Mouse (Mus musculus) heart, embryonic 15.5 days (tissue): ENCODE results near the gene 1700067K01Rik. TPM values are rescaled to one million over a fixed set of nuclear protein-coding genes. Genes with fewer than 3 reads are reported as not detected.

Experiments
- ATAC-seq: fragments of 200-750 bp; cut with Nextera tagmentation; replicated peaks from 2 replicates; pipeline ENCODE4 v1.8.0; 2017; ENCODE audit warnings: low read depth, moderate TSS enrichment; ENCODE audit not compliant: insufficient number of reproducible peaks, insufficient read depth, low FRiP score
- H3K27ac ChIP-seq: fragments of 300-500 bp; sonication (generic); 2 replicates; pipeline ENCODE4 v1.5.1; 2015; ENCODE audit warnings: mild to moderate bottlenecking, inconsistent platforms
- H3K27me3 ChIP-seq: fragments of 300-500 bp; sonication (generic); 2 replicates; pipeline ENCODE4 v1.6.1; 2015; ENCODE audit warnings: inconsistent platforms
- H3K36me3 ChIP-seq: fragments of 300-500 bp; sonication (generic); 2 replicates; pipeline ENCODE4 v1.6.1; 2015; ENCODE audit warnings: mild to moderate bottlenecking, inconsistent platforms
- H3K4me1 ChIP-seq: fragments of 300-500 bp; sonication (generic); replicated peaks from 2 replicates; pipeline ENCODE4 v1.6.1; 2015; ENCODE audit warnings: inconsistent platforms
- H3K4me2 ChIP-seq: fragments of 300-500 bp; sonication (generic); 2 replicates; pipeline ENCODE4 v1.6.1; 2015; ENCODE audit warnings: inconsistent platforms, mild to moderate bottlenecking, moderate library complexity
- H3K4me3 ChIP-seq: fragments of 300-500 bp; sonication (generic); 2 replicates; pipeline ENCODE4 v1.5.1; 2015; ENCODE audit warnings: mild to moderate bottlenecking, inconsistent platforms
- H3K9ac ChIP-seq: fragments of 300-500 bp; sonication (generic); 2 replicates; pipeline ENCODE4 v1.6.1; 2015; ENCODE audit warnings: mild to moderate bottlenecking, inconsistent platforms
- H3K9me3 ChIP-seq: fragments of 300-500 bp; sonication (generic); replicated peaks from 2 replicates; pipeline ENCODE4 v1.6.1; 2016; ENCODE audit warnings: inconsistent platforms
- WGBS: fragments of 180-500 bp; shearing (Covaris S2); methylation state at CpG from one replicate; pipeline ENCODE4 v1.1.7; 2015; ENCODE audit warnings: mixed read lengths; 5-methylcytosine and 5-hydroxymethylcytosine counted together
- polyA plus RNA-seq: library from polyadenylated mRNA; unstranded; fragments of >200 nt; fragmentation: Nextera tagmentation; extraction: Ambion mirVana; gene quantifications from 2 replicates; pipeline ENCODE4 v1.2.1, GENCODE M21; 2015

The 1700067K01Rik gene
- polyA plus RNA-seq, result 0.74 and 0.90 TPM in 2 replicates

- Histone ChIP-seq H3K27ac (no peak within 1 kb of the TSS), H3K4me1 (peaks cover 49% of the 10 kb centered on the region), H3K4me3 (peak within 1 kb of the TSS; percentile 6; the same call in 1 of the 2 replicates), H3K27me3 (no peaks in the 10 kb centered on the region), H3K4me2 (peak within 1 kb of the TSS; percentile 14), H3K36me3 (no peaks in the 10 kb centered on the region; the same call in none of the 2 replicates), H3K9me3 (no peaks in the 10 kb centered on the region), H3K9ac (no peak within 1 kb of the TSS)
- 45% methylated on average over 61 of the region's 61 CpGs for WGBS
- ATAC-seq, result no peak
Observed at GRCm38 (mm10) chr8:84001281-84002000, at the start of gene 1700067K01Rik. 1700067K01Rik (plus strand) TSS chr8:84001502.

DNA sequence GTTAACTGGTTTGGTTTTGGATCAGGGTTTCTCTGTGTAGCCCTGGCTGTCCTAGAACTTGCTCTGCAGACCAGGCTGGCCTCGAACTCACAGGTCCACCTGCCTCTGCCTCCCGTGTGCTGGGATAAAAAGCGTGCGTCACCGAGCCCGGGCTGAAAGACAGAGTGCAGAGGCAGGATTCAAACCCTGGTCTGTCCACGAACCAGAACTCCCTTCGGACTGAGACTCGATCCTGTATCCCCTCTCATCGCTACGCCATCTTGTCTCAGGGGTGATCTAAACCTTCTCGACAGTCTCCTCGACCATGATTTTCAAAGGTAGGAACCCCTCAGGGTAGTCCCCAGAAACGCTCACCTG lies 46.6 kb upstream of the 1700067K01Rik start:
- no peaks in the 10 kb centered on the region for H3K36me3 ChIP-seq
- peak overlapping the region; percentile 55 for H3K9ac ChIP-seq
- H3K27me3 ChIP-seq, result no peaks in the 10 kb centered on the region
- H3K27ac ChIP-seq, result peak overlapping the region; percentile 63
- 1% methylated on average over 14 of the region's 14 CpGs for WGBS
- no peak for ATAC-seq
- H3K9me3 ChIP-seq, result no peaks in the 10 kb centered on the region
- peak overlapping the region; percentile 77 for H3K4me3 ChIP-seq
- peaks cover 21% of the 10 kb centered on the region for H3K4me1 ChIP-seq
- peak overlapping the region; percentile 94 for H3K4me2 ChIP-seq

DNA sequence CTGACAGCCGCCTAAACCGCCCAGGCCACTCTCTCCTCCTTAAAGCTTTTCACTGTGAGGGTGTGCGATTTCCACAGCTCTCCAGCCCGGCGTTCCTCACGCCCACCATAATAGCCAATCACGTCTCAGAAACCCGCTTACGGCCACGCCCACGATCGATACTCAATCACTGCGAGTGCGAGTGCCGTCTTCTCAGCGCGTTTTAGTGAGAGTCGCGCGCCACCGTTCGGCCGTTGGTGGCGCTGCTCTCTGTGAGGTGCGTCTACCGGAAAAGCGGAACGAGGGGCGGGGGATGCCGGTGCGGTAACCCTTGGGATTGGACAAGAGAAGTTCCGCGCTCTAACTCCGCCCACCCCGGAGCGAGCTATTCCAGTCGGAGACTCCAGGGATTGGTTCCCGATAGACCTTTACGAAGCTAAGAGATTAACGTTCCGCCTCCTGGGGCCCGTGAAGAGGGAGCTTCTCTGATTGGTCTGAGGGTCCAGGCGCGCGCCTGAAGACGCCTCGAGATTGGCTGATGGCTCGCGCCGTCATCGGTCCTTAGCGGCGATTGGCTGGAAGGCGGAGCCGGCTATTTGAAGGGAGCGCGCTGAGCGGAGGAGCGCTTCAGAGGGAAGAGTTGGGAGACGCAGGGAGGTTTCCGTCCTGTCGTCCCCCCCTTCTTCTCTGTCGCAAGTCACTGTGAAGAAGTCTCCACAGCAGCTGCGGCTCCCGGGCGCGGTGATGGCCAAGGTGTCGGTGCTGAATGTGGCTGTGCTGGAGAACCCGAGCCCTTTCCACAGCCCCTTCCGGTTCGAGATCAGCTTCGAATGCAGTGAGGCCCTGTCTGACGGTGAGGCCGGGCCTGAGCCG lies 46.0 kb upstream of the 1700067K01Rik start, which contains the start of the genes Gm10644 and Asf1b:
Gene Gm10644 (minus strand): TSS at position 100 of the 852 bp plus-strand sequence.
Gene Asf1b (plus strand): TSS at position 402 of the 852 bp plus-strand sequence.
- Histone ChIP-seq H3K9ac (peak within 1 kb of the TSS; percentile 69), H3K4me3 (peak within 1 kb of the TSS; percentile 77), H3K36me3 (no peaks in the 10 kb centered on the region), H3K4me1 (peaks cover 21% of the 10 kb centered on the region), H3K9me3 (no peaks in the 10 kb centered on the region), H3K4me2 (peak within 1 kb of the TSS; percentile 94), H3K27ac (peak within 1 kb of the TSS; percentile 63), H3K27me3 (no peaks in the 10 kb centered on the region)
- under 1% methylated on average over 75 of the region's 75 CpGs for WGBS
- peak; percentile 100 for ATAC-seq

GRCm38 (mm10) chr8:83955958-83956218 lies 45.4 kb upstream of the 1700067K01Rik start:
- ATAC-seq, result no peak
- H3K9me3 ChIP-seq, result no peaks in the 10 kb centered on the region
- H3K36me3 ChIP-seq, result no peaks in the 10 kb centered on the region
- H3K4me3 ChIP-seq, result peak overlapping the region; percentile 77
- H3K9ac ChIP-seq, result peak overlapping the region; percentile 69
- peaks cover 21% of the 10 kb centered on the region for H3K4me1 ChIP-seq
- WGBS, result under 1% methylated on average over 15 of the region's 15 CpGs
- H3K27ac ChIP-seq, result no peak overlapping the region
- no peaks in the 10 kb centered on the region for H3K27me3 ChIP-seq
- H3K4me2 ChIP-seq, result peak overlapping the region; percentile 94

DNA sequence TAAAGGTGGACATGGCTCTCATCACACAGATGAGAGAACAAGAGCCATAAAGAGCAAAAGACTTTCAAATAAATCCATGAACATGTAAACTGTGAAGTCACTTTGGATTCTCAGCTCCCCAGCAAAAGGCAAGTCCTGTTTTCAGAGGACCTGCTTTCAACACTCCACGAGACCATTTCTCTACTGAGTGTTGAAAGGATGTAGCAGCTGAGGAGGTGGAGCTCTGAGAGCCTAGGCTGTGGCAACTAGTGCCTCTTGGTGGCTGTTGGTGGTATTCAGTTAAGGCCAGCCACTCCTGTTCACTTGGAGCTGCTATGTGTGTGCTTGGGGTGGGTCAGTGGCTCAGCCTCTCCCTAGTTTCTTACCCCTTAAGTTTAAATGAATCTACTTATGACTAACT lies 44.5 kb upstream of the 1700067K01Rik start:
- Histone ChIP-seq H3K36me3 (no peaks in the 10 kb centered on the region), H3K27ac (no peak overlapping the region), H3K27me3 (no peaks in the 10 kb centered on the region), H3K4me3 (peak overlapping the region; percentile 77), H3K9me3 (no peaks in the 10 kb centered on the region), H3K9ac (no peak overlapping the region), H3K4me1 (peaks cover 21% of the 10 kb centered on the region), H3K4me2 (peak overlapping the region; percentile 94)
- ATAC-seq, result no peak
- 10% methylated on average over 1 of the region's 1 CpGs for WGBS

DNA sequence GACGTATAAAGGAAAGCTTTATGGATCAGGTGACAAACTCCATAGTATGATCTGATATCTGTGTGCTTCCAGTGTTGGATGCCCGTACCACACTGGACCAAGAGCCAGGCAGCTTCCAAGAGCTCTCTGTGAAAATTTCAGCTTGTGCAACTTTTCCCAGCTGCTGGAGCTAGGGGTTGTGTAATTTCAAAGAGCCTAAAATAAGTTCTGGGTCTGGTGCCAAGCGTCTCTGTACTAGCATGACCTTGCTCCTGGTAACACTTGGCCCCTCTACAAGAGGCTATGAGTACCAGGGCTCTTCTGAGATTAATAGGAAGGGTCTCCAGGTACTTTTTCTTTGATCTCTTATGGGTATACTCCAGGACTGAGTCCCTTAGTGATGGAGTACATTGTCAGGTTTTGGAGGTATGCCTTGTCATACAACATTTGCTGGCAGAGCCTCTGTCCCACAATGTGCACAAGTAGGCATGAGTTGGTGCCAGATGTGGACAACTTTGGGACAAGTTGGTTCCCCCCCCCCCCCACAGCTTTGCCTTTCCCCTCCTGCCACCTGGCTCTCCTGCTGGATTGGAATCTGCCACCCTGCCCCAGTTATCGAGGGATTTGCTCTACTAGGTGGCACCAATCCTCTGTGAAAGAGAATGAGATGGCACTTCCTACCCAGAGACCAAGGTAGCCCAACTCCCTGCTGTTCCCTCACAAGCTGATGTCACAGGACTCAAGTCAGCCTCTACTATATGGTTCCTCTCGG lies 37.1 kb upstream of the 1700067K01Rik start:
- Histone ChIP-seq H3K9ac (no peak overlapping the region), H3K27me3 (no peaks in the 10 kb centered on the region), H3K36me3 (peaks cover 11% of the 10 kb centered on the region; the same call in 1 of the 2 replicates), H3K4me2 (no peak overlapping the region), H3K27ac (peak overlapping the region; percentile 53), H3K4me1 (peaks cover 15% of the 10 kb centered on the region), H3K9me3 (no peaks in the 10 kb centered on the region), H3K4me3 (no peak overlapping the region)
- 0 out of 2 replicates have a peak, but pooled peaks have one; percentile 61 for ATAC-seq
- 59% methylated on average over 5 of the region's 5 CpGs for WGBS

- 94% methylated on average over 7 of the region's 7 CpGs for WGBS
- Histone ChIP-seq H3K4me1 (peaks cover 22% of the 10 kb centered on the region), H3K4me2 (no peak overlapping the region), H3K4me3 (no peak overlapping the region), H3K27ac (no peak overlapping the region), H3K9ac (no peak overlapping the region), H3K27me3 (no peaks in the 10 kb centered on the region), H3K36me3 (peaks cover 18% of the 10 kb centered on the region; the same call in 1 of the 2 replicates), H3K9me3 (no peaks in the 10 kb centered on the region)
- ATAC-seq, result no peak
Observed at GRCm38 (mm10) chr8:83967701-83968100, 33.6 kb upstream of the 1700067K01Rik start.

DNA sequence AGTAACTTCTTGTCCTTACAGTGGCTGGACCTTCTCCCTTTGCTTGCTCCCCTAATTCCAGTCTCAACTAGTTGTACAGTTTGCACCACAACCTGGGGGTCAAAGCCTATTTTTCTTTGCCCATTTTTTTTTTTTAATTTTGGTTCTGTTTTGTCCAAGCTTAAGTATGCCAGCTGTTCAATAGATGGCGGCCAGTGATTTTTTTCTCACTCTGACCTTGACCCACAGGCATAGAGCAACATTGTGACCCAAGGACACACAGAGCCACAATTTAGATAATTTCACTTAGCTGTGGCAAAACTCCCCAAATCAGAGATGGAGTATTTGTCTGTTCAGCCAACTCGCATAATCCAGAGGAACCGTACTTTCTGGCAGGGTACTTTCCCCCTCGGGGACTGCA lies 30.2 kb upstream of the 1700067K01Rik start:
- Histone ChIP-seq H3K9ac (no peak overlapping the region), H3K27me3 (no peaks in the 10 kb centered on the region), H3K4me1 (peaks cover 29% of the 10 kb centered on the region), H3K9me3 (no peaks in the 10 kb centered on the region), H3K27ac (no peak overlapping the region), H3K4me2 (no peak overlapping the region; the same call in 1 of the 2 replicates), H3K4me3 (no peak overlapping the region), H3K36me3 (peaks cover 14% of the 10 kb centered on the region; the same call in 1 of the 2 replicates)
- WGBS, result 92% methylated on average over 4 of the region's 4 CpGs
- no peak for ATAC-seq

DNA sequence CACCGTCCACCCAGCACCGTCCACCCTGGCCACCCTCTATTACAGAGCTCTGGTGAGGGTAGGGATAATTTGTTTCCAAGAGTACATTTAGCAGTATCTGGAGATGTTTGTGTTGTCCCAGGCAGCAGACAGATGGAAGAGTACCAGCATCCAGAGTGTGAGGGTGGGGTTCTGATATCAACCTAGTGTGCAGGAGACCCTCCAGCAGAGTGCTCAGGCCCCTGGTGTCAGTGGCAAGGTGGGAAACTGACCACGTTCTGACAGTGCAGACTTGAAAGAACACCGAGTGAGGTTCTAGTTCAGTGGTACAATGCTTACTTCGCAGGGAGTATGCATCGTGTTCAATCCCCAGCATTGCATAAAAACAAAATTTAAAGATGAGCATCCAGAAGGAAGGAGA lies 29.6 kb upstream of the 1700067K01Rik start:
- Histone ChIP-seq H3K4me2 (peak overlapping the region; percentile 88), H3K27ac (peak overlapping the region; percentile 84; the same call in 1 of the 2 replicates), H3K4me3 (peak overlapping the region; percentile 96), H3K4me1 (peaks cover 34% of the 10 kb centered on the region), H3K27me3 (no peaks in the 10 kb centered on the region), H3K9me3 (no peaks in the 10 kb centered on the region), H3K9ac (peak overlapping the region; percentile 75; the same call in 1 of the 2 replicates), H3K36me3 (peaks cover 14% of the 10 kb centered on the region; the same call in 1 of the 2 replicates)
- 81% methylated on average over 6 of the region's 6 CpGs for WGBS
- no peak for ATAC-seq

DNA sequence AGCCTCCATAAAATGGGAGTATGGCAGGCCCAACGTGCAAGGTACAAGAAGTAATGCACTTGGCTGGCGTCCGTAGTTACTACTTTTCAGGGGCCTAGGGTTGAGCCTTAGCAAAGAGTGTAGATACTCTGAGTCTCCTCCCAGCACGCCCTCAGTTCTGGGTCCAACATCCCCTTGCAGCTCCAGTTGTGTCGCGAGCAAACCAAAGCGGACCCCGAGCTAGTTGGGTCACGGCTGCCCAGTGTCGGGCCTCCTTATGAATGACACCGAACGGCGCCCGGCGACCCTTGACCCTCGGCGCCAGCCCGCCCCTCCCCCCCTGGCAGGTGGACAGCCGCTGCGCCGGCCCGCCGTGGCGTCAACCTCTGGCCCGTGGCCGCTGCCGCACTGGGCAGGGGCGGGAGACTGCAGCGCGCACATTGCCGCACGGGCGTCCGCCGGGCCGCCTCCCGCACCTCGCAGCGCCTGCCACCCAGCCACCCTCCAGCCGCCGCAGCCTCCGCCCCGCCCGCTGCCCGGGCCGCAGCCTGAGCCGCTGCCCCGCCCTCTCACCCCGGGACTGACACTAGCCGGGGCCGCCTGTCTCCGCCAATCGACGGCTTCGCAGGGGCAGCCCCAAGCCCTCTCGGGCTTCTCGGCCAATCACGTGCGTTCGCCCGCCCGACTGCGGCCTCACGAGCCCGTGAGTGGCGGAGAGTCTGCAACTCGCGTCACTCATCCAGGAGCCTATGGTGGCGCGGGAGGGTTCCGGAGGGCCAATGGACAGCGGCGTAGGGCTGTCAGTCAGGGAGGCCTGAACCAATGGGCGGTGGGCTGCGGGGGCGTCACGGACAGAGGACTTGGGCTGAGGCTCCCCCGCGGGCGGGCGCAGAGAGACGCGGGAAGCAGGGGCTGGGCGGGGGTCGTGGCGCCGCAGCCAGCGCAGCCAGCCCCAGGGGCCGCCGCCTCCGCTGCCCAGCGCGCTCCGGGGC lies 28.9 kb upstream of the 1700067K01Rik start, which contains the start of gene Prkaca:
Gene Prkaca (plus strand): TSS at position 844 of the 971 bp plus-strand sequence.
- no peaks in the 10 kb centered on the region for H3K27me3 ChIP-seq
- peak within 1 kb of the TSS; percentile 96 for H3K4me3 ChIP-seq
- under 1% methylated on average over 69 of the region's 94 CpGs for WGBS
- H3K36me3 ChIP-seq, result peaks cover 14% of the 10 kb centered on the region; the same call in 1 of the 2 replicates
- peak; percentile 98 for ATAC-seq
- peak within 1 kb of the TSS; percentile 88 for H3K4me2 ChIP-seq
- H3K9ac ChIP-seq, result peak within 1 kb of the TSS; percentile 97
- no peaks in the 10 kb centered on the region for H3K9me3 ChIP-seq
- H3K27ac ChIP-seq, result peak within 1 kb of the TSS; percentile 86
- H3K4me1 ChIP-seq, result peaks cover 42% of the 10 kb centered on the region
